Mouse (Mus musculus): ENCODE data around the gene Espn. TPM values are rescaled to one million over a fixed set of nuclear protein-coding genes. Genes with fewer than 3 reads are reported as not detected.

Gene Espn
- polyA plus RNA-seq, 1 experiment from 2014 or later: 1.5 TPM

DNA sequence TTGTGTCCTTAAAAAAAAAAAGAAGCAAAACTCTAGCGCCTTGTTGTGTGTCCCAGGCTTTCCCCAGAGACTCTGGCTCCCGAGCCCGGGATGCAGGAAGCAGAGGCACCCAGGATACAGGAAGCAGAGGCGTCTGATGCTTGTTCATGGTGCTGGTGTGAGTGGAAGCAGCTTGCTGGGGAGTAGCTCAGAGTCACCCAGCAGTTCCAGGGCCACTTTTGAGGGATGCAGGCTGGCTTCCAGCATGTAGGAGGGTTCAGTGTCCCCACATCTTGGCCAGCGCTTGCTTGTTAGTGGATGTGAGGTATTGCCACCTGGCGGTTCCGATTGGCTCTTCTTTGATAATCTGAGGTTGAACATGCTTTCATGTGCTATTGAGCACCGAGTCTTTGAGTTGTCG, 35.0 kb upstream of the Espn start:
- Histone ChIP-seq H3K27ac (peak overlapping the region; percentile 28; the same call in 1 of the 2 replicates), H3K4me1 (peaks cover 44% of the 10 kb centered on the region), H3K4me3 (no peak overlapping the region), H3K9ac (no peak overlapping the region), H3K4me2 (replicated peaks) (peak overlapping the region; percentile 68; the same call in 1 of the 2 replicates), H3K27me3 (no peaks in the 10 kb centered on the region), H3K9me3 (no peaks in the 10 kb centered on the region), H3K36me3 (no peaks in the 10 kb centered on the region)
- ATAC-seq (ENCODE audit: low FRiP score, low read depth): no peak
- 84% methylated on average over 9 of the region's 9 CpGs for WGBS

DNA sequence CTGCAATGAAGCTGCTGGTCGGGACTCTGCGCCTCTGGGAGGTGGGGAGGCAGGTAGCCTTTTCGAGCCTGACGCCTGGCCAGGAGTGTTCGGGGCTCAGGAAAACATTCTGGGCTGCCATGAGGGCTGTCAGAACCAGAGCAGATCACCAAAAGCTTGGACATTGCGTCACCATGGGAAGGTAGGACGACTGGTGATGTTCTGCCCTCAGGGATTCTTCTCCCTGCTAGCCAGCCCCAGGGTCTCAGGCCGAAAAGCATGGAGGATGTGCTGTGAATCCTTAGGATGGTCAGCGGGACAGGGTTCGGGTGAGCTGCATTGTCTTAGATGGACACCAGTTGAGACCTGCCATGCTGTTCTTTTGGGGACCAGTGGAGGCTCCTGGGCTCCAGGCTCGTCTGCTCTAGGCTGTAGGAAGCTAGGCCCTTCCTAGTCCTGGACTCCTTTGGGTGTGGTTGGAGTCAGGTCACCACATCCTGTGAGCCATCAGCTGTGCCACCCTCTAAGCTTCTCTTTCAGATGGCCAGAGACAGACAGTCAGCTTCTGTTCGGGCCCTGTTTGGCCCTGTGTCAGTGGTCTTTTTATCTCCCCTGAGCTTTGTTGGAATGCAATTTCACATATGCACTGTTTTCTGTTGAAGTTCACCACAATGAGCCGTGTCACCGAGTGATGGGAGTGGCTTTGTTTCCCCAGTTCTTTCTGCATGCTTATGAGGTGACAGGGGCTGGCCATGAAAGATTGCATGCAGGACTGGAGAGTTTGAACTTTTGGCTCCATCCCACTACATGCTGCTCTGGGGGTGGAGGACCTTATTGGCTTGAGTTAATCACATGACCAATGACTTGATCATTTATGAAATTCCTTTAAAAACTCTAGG, 34.3 kb upstream of the Espn start:
- peak overlapping the region; percentile 37 for H3K4me3 ChIP-seq

GRCm38 (mm10) chr4:152185510-152186204, 33.5 kb upstream of the Espn start:
- 2% methylated on average over 19 of the region's 19 CpGs for WGBS
- Histone ChIP-seq H3K36me3 (no peaks in the 10 kb centered on the region), H3K9me3 (no peaks in the 10 kb centered on the region), H3K4me1 (peaks cover 36% of the 10 kb centered on the region), H3K27ac (peak overlapping the region; percentile 93), H3K4me3 (peak overlapping the region; percentile 37), H3K27me3 (no peaks in the 10 kb centered on the region), H3K9ac (peak overlapping the region; percentile 57), H3K4me2 (replicated peaks) (peak overlapping the region; percentile 68)
- peak; percentile 86 for ATAC-seq (ENCODE audit: low FRiP score, low read depth)

More for the DNA sequence above, 34.3 kb upstream of the Espn start:
- H3K36me3 ChIP-seq: no peaks in the 10 kb centered on the region
- WGBS: 33% methylated on average over 14 of the region's 14 CpGs
- peaks cover 44% of the 10 kb centered on the region for H3K4me1 ChIP-seq
- no peak for ATAC-seq (ENCODE audit: low FRiP score, low read depth)
- H3K27ac ChIP-seq: peak overlapping the region; percentile 93
- H3K9ac ChIP-seq: peak overlapping the region; percentile 57
- H3K27me3 ChIP-seq: no peaks in the 10 kb centered on the region
- peak overlapping the region; percentile 68 for H3K4me2 ChIP-seq (replicated peaks)
- no peaks in the 10 kb centered on the region for H3K9me3 ChIP-seq

DNA sequence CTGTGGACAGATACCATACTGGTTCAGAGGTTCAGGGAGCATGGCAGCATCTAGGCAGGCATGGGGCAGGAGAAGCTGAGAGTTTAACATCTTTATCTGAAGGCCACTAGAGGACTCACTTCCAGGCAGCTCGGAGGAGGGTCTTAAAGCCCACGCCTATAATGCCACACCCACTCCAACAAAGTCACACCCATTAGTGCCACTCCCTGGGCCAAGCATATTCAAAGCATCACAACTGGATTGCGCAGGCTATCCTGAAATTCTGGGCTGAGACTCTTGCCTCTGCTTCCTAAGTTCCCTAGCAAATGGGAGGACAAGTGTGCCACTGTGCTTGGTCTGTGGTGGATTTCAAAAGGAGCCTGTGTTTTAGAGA, 33.0 kb upstream of the Espn start:
- Histone ChIP-seq H3K27me3 (peaks cover 3% of the 10 kb centered on the region), H3K36me3 (no peaks in the 10 kb centered on the region), H3K4me2 (replicated peaks) (peak overlapping the region; percentile 68), H3K9ac (no peak overlapping the region), H3K9me3 (no peaks in the 10 kb centered on the region), H3K4me1 (peaks cover 34% of the 10 kb centered on the region), H3K4me3 (peak overlapping the region; percentile 37), H3K27ac (peak overlapping the region; percentile 93)
- 4% methylated on average over 3 of the region's 3 CpGs for WGBS
- ATAC-seq (ENCODE audit: low FRiP score, low read depth): peak; percentile 77

DNA sequence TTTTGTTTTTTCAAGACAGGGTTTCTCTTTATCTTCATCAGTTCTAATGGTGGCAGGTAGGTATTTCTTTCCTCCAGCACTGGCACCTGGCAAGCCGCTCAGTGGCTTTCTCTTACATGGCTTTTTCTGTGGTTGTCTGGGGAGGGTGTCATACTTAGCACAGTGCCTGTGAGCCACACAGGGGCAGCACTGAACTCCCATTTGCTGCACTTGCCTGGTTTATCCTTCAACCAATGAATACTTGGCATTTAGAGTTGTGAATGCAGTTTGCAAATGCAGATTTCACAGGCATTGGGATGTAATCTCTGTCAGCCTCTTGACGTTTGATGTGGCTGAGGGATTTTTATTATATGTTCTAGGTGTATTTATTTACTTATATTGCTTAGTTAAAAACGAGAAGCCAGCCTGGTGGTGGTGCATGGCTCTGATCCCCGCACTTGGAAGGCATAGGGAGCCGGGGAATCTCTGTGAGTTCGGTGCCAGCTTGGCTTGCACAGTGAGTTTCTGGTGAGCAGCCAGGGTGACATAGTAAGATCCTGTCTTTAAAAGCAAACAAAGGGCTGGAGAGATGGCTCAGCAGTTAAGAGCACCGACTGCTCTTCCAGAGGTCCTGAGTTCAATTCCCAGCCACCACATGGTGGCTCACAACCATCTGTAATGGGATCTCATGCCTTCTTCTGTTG, 32.3 kb upstream of the Espn start:
- Histone ChIP-seq H3K4me2 (replicated peaks) (no peak overlapping the region), H3K9ac (no peak overlapping the region), H3K27ac (peak overlapping the region; percentile 93; the same call in 1 of the 2 replicates), H3K4me3 (no peak overlapping the region), H3K4me1 (peaks cover 30% of the 10 kb centered on the region), H3K27me3 (peaks cover 9% of the 10 kb centered on the region), H3K36me3 (no peaks in the 10 kb centered on the region), H3K9me3 (no peaks in the 10 kb centered on the region)
- ATAC-seq (ENCODE audit: low FRiP score, low read depth): no peak
- WGBS: 65% methylated on average over 7 of the region's 7 CpGs

GRCm38 (mm10) chr4:152182205-152182604, 30.0 kb upstream of the Espn start:
- Histone ChIP-seq H3K4me3 (no peak overlapping the region), H3K27me3 (peaks cover 22% of the 10 kb centered on the region), H3K4me1 (peaks cover 46% of the 10 kb centered on the region), H3K9ac (no peak overlapping the region; the same call in 1 of the 2 replicates), H3K4me2 (replicated peaks) (no peak overlapping the region), H3K9me3 (no peaks in the 10 kb centered on the region), H3K27ac (no peak overlapping the region), H3K36me3 (no peaks in the 10 kb centered on the region)
- 77% methylated on average over 10 of the region's 10 CpGs for WGBS
- no peak for ATAC-seq (ENCODE audit: low FRiP score, low read depth)

- no peak overlapping the region for H3K9ac ChIP-seq
- H3K27me3 ChIP-seq: peaks cover 30% of the 10 kb centered on the region
- H3K4me1 ChIP-seq: peaks cover 27% of the 10 kb centered on the region
- no peak overlapping the region for H3K27ac ChIP-seq
- 82% methylated on average over 16 of the region's 16 CpGs for WGBS
- H3K4me2 ChIP-seq (replicated peaks): no peak overlapping the region; the same call in 1 of the 2 replicates
- H3K4me3 ChIP-seq: no peak overlapping the region
- no peaks in the 10 kb centered on the region for H3K9me3 ChIP-seq
- ATAC-seq (ENCODE audit: low FRiP score, low read depth): no peak
- H3K36me3 ChIP-seq: no peaks in the 10 kb centered on the region
Measured at GRCm38 (mm10) chr4:152179946-152180660, 27.9 kb upstream of the Espn start.

GRCm38 (mm10) chr4:152178916-152179705, 26.9 kb upstream of the Espn start:
- Histone ChIP-seq H3K27me3 (peaks cover 40% of the 10 kb centered on the region), H3K4me2 (replicated peaks) (peak overlapping the region; percentile 97), H3K9me3 (no peaks in the 10 kb centered on the region), H3K36me3 (no peaks in the 10 kb centered on the region), H3K27ac (no peak overlapping the region), H3K4me1 (peaks cover 19% of the 10 kb centered on the region), H3K9ac (peak overlapping the region; percentile 65), H3K4me3 (peak overlapping the region; percentile 65)
- ATAC-seq (ENCODE audit: low FRiP score, low read depth): no peak
- WGBS: 22% methylated on average over 16 of the region's 16 CpGs

GRCm38 (mm10) chr4:152178344-152178864, 26.2 kb upstream of the Espn start:
- no peak overlapping the region for H3K27ac ChIP-seq
- H3K9ac ChIP-seq: peak overlapping the region; percentile 65
- no peaks in the 10 kb centered on the region for H3K9me3 ChIP-seq
- WGBS: under 1% methylated on average over 32 of the region's 35 CpGs
- peaks cover 19% of the 10 kb centered on the region for H3K4me1 ChIP-seq
- peak overlapping the region; percentile 97 for H3K4me2 ChIP-seq (replicated peaks)
- H3K4me3 ChIP-seq: peak overlapping the region; percentile 65
- no peaks in the 10 kb centered on the region for H3K36me3 ChIP-seq
- ATAC-seq (ENCODE audit: low FRiP score, low read depth): peak; percentile 51
- H3K27me3 ChIP-seq: peaks cover 42% of the 10 kb centered on the region

GRCm38 (mm10) chr4:152177537-152178343, 25.6 kb upstream of the Espn start, which contains the start of gene Acot7:
Gene Acot7 (plus strand): TSS chr4:152178134.
- WGBS: under 1% methylated on average over 83 of the region's 108 CpGs
- Histone ChIP-seq H3K4me2 (replicated peaks) (peak within 1 kb of the TSS; percentile 97), H3K9ac (peak within 1 kb of the TSS; percentile 87), H3K36me3 (no peaks in the 10 kb centered on the region), H3K27ac (peak within 1 kb of the TSS; percentile 48; the same call in 1 of the 2 replicates), H3K4me3 (peak within 1 kb of the TSS; percentile 65), H3K27me3 (peaks cover 42% of the 10 kb centered on the region), H3K9me3 (no peaks in the 10 kb centered on the region), H3K4me1 (peaks cover 19% of the 10 kb centered on the region)
- peak; percentile 95 for ATAC-seq (ENCODE audit: low FRiP score, low read depth)
